Mouse (Mus musculus) retina, adult 2 months (tissue): Measurements from ENCODE around the gene Prkcz.

Experiments used
- DNase-seq: peaks from one replicate; pipeline ENCODE4 v3.0.0-alpha.2; 2012; ENCODE audit warnings: low read depth, low spot score

Prkcz gene

GRCm38 (mm10) chr4:155308679-155309078 is 52.5 kb downstream of the Prkcz start:
- DNase-seq = no peak

GRCm38 (mm10) chr4:155308068-155308467 is 53.1 kb downstream of the Prkcz start:
- DNase-seq = peak; percentile 57

GRCm38 (mm10) chr4:155307591-155307990 is 53.6 kb downstream of the Prkcz start:
- no peak for DNase-seq

- no peak for DNase-seq
These were observed 54.6 kb downstream of the Prkcz start for GRCm38 (mm10) chr4:155306356-155307242.

DNA sequence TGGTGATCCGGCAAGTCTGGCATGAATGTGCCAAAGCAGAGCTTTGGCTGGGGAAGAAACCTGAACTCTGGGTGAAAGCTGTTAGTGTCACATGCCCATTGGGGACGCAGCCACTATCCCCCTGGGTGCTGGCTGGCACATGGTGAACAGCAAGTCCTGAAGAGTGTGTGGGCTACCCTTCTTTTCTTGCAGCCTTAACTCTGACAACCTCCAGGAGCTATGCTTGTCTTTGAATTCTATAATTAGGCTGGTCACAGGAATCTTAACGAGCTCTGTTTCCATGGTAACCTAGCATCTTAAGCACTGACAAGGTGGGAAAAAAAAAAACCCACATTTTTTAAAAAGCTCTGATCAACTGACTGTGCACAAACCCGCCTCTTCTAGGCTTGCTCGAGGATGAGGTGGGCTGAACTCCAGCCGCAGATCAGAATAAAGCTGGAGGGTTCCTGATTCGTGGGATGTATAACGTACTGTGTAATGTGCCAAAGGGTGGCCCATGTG is 55.6 kb downstream of the Prkcz start:
- no peak for DNase-seq

DNA sequence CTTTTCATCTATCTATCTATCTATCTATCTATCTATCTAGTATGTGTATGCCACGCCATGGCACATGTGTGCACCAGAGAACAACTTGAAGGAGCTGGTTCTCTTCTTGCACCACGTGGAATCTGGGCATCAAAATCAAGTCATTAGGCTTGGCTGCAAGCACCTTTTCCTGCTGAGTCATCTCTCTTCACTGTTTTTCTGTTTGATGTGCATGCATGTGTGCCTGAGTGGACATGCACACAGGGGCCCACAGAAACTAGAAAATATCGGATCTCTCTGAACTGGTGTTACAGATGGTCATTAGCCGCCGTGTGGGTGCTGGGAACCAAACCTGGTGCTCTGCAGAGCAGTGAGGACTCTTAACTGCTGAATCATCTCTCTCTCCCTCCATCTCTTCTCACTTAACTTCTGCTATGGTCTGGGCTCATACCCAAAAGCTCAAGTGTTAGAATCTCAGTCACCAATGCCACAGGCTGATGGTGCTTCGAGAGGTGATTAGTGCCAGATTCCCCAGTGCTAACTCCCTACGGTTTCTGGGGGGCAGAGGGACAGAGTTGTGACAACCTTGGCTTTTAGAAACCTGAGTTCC is 56.6 kb downstream of the Prkcz start:
- DNase-seq = no peak

DNA sequence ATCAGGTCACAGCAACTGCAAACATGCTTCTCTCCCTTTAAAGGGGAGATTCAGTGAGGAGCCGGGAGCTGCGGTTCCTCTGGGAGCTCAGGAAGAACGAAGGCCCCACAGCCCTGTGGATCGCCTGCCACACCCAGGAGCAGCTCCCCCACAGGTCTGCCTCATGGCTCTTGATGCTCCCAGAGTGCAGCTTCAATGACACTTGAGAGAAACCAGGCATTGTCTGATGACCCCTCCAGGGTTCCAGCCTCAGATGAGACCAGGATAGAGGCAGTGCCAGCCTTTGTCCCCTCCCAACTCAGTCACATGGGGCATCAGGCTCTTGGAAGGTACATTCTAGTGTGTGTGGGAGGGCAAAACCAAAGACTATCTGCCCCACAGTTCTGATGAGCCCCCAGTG is 59.2 kb downstream of the Prkcz start:
- DNase-seq = no peak

- DNase-seq = no peak
These were observed 60.1 kb downstream of the Prkcz start for GRCm38 (mm10) chr4:155301098-155301447.

GRCm38 (mm10) chr4:155300421-155301097 is 60.6 kb downstream of the Prkcz start:
- no peak for DNase-seq

- no peak for DNase-seq
These were observed 62.3 kb downstream of the Prkcz start for GRCm38 (mm10) chr4:155298826-155299225.

GRCm38 (mm10) chr4:155297057-155297456 is 64.1 kb downstream of the Prkcz start:
- DNase-seq = no peak

GRCm38 (mm10) chr4:155295996-155296395 is 65.2 kb downstream of the Prkcz start:
- no peak for DNase-seq

GRCm38 (mm10) chr4:155295026-155295590 is 66.1 kb downstream of the Prkcz start:
- DNase-seq = no peak

GRCm38 (mm10) chr4:155294381-155294780 is 66.8 kb downstream of the Prkcz start:
- no peak for DNase-seq

DNA sequence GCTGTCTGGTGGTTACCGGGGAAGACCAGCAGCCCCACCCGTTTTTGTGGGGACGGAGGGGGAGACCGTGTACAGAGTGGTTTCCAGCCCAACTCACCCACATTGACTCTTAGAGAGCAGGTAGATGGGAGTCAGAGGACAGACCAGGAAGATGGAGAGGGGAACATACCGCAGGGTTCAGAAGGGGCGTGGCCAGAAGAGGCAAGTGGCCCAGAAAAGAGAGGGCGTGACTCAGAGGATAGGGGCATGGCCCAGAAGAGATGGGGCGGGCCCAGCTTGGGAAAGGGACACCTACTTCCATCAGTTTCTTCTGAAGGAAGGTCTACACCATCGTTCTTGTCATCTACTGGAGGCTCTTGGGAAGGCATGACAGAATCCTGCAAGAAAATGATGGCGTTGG is 68.3 kb downstream of the Prkcz start:
- no peak for DNase-seq

- no peak for DNase-seq
These were observed 71.1 kb downstream of the Prkcz start for GRCm38 (mm10) chr4:155290045-155290444.

DNA sequence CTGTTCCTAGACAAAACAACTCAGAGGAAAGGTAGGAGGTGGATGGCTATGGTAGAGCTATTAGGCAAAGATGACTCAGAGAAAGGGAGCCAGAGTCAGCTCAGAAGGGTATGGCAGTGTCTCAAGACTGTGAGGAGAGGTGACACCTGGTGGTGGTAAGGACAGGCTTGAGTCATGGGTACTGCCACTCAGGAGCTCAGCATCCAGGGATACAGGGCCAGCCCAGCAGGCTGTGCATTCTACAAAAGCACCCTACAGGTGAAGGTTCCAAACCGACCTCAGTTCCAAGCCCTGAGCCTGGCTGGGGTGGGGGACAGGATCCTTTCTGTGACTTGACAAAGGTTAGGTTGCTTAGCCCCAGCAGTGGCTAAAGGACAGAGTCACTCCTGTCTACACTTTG is 72.6 kb downstream of the Prkcz start:
- no peak for DNase-seq

DNA sequence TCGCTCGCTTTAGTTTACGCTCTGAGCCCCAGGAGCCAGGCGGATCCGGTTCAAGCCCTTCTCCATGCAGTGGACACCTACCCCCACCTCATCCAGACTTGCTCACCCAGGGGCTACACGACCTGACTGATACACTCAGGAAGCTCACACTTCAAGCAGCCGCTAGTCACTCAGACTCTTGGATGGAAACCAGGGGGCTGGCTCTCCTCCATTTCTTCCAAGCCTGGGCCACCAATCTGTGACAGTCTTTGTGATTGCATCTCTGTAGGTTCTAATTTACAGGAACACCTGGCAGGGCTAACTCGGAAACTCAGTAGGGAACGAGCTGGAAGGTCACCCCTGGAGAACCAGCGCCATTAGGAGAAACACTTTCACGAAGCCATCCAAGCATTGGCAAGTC is 73.4 kb downstream of the Prkcz start:
- no peak for DNase-seq

- no peak for DNase-seq
These were observed 75.1 kb downstream of the Prkcz start for GRCm38 (mm10) chr4:155286090-155286489.

DNA sequence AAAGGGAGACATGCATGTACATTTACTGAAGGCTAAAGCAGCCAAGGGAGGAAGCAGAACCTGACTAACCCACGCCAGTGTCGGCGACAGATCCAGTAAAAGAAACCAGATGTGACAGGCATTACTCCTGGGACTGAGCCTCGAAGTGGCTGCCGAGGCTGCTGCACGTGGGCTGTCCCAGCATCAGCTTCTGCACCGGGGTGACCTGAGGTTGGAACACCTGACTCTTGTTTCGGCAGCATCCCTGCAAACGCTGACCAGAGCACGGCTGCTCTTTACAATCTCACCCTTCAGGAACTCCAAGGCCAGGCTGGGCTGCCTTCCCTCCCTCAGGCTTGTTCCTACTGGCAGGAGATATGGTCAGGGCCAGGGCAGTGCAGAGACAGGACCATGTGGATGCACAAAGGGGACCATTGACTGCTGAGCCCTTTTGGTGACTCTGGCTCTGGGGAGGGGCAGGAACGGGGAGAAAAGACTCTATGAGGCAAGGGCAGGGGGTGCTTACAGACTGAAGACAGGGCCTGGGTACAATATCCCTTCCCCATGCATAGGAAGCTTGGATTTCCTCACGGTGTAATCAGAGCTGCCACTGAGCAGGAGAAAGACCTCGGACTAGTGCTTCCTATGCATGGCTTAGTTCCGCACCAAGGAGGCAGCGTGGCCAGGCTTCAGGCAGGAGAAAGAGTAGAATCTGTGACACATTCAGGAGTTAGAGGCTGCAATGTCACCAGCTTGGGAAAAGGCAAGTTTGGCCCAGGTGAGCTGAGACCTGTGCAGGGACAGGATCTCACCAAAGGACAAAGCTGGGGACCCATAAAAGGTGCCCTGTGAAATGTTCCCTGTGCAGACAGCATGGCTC is 76.4 kb downstream of the Prkcz start:
- no peak for DNase-seq

DNA sequence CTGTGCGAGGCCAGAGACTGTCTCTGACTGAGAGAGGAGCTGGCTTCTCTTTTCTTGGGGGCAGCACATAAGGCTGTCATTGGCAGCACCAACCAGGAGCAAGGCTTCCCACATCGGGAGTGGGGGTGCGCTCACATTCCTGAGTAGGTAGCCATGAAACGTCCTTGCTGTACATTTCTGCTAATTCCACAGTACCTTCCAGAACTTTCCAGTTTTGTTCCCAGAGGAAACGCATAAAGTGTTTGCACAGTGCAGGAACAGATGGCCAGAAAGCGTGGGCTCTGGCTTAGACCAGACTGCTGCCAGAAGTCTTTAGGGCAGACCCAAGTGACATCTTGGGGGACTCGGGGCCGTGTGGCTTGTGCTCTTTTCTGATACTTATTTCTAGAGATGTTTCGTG is 77.6 kb downstream of the Prkcz start:
- no peak for DNase-seq
